Mouse (Mus musculus): ENCODE data around the gene Tns3.

Tns3 gene

GRCm38 (mm10) chr11:8664393-8664743 lies at the start of gene Tns3:
Gene Tns3, minus strand, starts transcription at chr11:8664535.
- no peak for DNase-seq

- DNase-seq: no peak
These were observed 42.1 kb upstream of the Tns3 start for GRCm38 (mm10) chr11:8706246-8707041.

DNA sequence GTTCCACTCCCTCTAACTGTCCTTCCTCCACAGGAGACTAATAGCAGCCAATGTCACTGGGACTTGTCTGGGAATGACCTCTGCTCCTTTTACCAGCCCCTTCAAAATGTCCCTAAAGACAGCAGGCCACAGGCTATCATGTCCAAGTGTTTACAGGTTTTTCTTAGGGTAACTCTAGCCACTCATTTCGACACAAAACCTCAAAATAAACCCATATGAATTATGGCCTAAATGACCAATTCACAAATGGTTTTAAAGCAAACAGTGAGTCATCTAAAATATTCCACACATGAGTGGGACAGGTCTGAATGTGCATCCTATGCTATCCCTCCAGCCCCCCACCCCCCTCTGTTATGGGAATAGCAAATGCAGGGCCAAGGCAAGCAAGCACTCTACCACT lies 40.8 kb upstream of the Tns3 start:
- no peak for DNase-seq

- DNase-seq: no peak
These were observed 39.5 kb upstream of the Tns3 start for GRCm38 (mm10) chr11:8703876-8704275.

DNA sequence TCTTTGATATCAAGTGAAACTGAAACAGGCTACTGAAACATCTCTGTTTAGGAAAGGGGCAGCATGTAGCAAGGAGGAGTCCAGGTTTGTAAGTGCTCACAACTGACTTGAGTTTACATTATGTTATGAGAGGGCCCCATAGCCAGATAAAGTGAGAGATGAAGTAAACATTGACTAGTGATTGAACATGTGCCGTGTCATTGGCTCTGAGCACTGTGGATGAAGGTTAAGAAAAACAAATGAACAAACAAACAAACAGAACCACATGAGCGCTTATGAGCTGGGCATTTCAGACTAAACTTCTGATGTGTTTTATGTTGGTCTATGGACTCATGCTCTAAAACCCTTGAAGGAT lies 38.2 kb upstream of the Tns3 start:
- no peak for DNase-seq

- no peak for DNase-seq
These were observed 37.7 kb upstream of the Tns3 start for GRCm38 (mm10) chr11:8701845-8702531.

DNA sequence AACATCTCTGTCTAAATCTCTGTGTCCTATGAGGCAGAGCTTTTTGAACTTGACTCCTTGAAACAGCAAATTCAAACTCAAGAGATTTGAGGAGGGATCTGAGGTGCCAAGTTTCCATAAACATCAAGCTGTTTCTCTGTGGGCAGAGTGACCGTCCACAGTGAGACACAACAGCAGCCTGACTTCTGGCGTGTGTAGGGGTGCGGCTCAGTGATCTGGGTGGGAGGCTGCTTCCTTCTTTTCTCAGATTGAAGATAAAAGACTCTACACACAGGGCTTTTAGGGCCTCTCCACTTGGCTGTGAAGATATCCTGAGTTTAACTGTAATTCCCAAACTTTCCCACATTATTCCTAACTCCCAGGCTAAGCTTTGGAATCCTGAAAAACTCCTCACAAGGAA lies 37.1 kb upstream of the Tns3 start:
- DNase-seq: no peak

GRCm38 (mm10) chr11:8700641-8701221 lies 36.4 kb upstream of the Tns3 start:
- DNase-seq: no peak

GRCm38 (mm10) chr11:8699777-8700176 lies 35.4 kb upstream of the Tns3 start:
- DNase-seq: no peak

- no peak for DNase-seq
These were observed 33.3 kb upstream of the Tns3 start for GRCm38 (mm10) chr11:8697670-8698069.

GRCm38 (mm10) chr11:8694096-8694495 lies 29.8 kb upstream of the Tns3 start:
- DNase-seq: no peak

DNA sequence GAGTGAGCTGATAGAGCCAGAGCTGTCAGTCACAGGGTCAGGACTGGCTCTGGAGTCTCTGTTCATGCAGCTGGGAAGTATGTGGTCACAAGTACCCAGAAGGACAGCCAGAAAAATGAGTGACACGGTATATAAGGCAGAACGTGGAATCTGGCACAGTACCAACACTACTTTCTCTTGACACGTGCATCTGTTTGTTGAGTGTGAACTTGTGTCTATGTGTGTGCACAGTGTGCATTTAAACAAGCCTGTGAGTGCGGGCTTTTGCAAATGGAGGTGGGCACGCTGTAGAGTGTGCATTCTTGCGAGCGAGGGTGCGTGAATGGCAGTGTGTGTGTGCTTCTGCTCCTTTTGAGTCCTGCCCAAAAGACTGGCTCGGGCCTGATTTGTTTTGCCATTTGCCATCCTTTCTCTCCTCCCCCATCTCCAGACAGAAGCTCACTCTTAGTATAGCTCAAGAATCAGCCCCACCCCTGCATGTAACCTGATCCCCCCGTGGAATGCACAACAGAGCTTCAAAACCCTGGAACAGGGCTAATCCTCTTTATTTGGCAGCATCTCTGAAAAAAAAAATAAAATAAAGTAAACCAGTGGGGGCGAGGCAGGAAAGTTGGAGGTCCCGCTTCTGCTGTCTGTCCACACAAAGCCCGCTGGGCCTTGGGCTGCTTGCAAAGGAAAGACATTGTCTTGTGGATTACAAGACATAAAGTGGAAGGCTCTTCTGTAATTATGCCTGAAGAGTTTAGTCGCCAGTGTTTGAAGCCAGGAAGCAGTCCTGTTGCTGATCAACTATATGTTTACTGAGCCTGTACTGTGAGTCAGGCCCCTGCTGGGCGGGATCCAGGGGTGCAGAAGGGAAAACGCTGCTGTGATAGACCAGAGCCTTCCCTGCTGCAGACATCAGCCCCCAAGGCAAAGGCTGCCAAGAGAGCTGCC lies 28.5 kb upstream of the Tns3 start:
- DNase-seq: no peak

- no peak for DNase-seq
These were observed 27.8 kb upstream of the Tns3 start for GRCm38 (mm10) chr11:8692162-8692535.

DNA sequence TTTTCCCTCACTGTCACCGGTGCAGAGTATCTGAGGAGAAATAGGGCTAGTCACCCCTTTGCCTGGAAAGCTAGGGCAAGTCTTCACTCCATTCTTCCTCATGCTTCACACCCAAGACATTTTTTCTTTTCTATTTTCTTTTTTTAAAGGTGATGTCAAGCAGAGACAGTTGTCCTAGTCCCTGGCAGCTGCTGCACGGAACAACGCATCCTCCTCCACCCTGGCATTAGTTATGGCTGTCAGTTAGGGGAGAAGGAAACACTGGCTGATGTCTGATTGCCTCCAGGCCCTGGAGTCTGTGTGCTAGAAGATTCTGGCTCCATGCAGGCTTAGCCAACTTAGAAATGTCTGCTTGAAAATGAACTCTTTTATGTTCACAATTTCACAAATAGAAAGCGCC lies 27.3 kb upstream of the Tns3 start:
- no peak for DNase-seq

DNA sequence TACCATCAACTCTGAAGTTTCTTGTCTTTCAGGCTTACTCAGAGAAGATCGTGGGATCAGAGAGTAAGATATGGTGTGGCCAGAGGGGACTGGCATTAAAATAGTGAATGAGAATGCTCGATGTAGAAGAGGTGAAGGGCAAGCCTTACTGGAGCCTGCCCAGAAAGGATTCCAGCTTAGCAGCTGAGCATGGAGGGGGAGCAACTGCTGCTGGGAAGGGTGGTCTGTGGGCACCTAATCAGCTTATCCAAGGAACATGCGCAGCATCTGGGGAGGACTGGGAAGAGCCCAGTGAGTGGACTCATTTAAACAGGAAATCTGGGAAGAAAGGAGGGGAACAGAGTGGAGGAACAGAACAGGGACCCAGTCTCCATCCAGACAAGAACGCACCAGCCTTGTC lies 26.3 kb upstream of the Tns3 start:
- DNase-seq: no peak

DNA sequence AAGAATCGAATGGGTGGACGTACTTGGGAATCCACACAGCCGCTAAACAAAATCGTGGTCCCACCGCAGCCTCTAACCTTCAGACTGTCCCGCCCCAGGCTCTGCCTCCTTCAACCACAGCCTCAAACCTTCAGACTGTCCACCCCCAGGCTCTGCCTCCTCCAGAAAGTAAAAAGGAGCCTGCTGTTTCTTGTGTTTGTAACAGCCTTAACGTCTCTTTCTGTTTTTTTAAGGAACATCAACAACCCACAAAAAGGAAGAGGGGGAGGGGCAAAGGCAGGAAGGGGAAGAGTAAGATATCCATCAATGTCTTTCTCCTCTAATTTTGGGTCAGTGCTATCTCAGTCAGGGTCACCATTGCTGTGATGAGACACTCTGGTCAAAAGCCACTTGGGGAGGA lies 25.2 kb upstream of the Tns3 start:
- DNase-seq: no peak

DNA sequence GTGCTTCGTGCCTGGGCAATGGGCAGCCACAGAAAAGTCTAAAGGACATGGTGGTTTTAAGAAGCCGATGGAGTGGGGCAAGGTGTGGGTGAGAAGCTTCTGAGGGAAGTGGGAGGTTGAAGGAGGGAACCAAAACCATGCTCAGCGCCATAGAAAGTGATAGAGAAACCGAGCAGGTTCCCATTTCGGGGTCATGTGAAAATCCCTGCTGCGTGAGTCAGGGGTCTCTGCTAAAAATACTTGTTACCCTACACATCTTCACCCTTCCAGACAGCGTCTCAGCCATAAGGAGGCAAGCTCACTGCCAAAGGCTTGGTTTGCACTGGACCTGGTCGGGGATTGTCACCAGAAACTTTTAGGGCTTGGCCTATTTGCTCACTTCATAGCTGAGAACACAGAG lies 24.6 kb upstream of the Tns3 start:
- no peak for DNase-seq

DNA sequence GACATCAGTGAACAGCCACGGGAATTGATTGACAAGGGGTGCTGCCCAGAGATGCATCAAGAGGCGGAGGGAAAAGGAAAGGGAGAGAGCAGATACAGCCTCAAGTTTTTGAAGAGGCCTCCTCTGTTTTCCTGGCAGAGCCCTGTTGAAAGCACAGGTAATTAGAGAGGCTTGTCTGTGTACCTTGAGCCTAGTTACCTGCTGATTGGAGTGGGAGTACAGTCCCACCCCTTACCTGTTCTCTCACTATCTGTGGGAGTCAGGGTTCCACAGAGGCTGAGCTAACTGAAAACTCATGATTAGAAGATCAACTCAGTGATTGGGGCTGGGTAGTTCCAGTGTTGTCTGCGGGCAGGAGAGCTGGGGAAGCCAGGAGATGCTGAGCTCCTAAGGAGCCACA lies 22.2 kb upstream of the Tns3 start:
- no peak for DNase-seq

- DNase-seq: no peak
These were observed 21.7 kb upstream of the Tns3 start for GRCm38 (mm10) chr11:8686061-8686460.

DNA sequence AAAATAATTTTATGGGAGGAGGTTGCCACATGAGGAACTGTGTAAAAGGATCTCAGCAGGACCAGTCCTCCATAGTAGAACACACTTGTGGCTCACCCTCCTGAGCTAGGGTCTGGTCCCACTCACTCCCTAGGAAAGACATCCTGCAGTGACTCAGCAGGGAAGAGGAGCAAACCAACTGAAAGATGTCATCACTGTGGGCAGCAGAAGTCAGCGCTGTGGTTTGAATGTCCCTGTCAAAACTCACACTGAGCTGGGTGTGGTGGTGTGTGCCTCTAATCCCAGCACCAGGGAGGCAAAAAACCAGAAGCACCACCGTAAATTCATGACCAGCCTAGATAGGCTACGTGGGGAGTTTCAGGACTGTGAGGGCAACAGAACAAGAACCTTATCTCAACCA lies 20.9 kb upstream of the Tns3 start:
- DNase-seq: no peak

DNA sequence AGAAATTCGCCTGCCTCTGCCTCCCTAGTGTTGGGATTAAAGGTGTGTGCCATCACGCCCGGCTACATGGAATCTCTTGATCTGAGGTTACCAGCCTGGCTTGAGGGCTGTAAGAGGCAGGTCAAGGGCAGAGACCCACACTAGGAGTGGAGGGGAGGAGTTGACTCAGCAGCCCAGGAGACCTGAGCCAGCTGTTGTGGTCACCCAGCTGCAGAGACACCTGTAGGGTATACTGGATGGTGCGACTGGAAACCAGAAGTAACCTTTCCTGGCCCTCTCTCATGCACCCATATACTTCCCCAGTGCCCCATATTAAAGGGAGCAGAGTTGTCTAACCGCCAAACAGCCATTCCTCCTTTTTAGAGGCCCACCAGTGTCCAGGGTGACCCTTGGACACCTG lies 19.9 kb upstream of the Tns3 start:
- no peak for DNase-seq

DNA sequence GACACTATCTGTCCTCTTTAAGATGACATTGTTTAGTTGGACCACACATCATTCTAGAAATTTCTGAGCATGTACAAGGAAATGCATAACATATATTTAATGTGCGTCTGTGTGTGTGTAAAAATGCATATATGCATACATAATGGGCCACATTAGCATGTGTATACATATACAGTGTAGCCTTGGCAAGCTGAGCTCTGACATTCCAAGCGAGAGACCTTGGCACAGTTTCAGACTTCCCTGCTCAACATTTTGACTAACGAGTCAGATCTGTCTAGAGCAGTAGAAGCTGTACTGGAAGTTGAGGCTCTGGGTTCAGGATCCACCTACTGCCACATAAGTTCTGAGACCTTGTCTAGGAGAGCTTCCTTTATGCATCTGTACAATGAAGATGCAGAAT lies 17.0 kb upstream of the Tns3 start:
- no peak for DNase-seq

DNA sequence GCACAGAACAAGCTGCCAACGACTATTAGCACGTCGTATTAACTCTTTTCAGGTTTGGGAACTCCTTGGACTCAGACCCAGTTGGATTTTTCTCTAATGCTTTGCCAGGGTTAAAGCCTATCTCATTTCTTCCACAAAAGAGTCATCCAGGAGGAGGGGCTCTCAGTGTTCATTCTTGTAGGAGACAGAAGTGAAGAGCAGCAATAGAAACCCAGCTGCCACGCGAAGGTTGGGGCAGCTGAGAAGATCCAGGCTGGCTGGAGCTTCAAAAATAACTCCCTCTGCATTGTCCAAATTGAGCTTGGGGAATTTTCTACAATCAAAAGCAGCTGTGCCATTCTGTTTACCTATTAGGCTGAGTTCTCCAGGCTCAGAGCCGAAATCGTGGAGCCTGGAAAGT lies 16.3 kb upstream of the Tns3 start:
- DNase-seq: no peak
